Mouse (Mus musculus): ENCODE measurements around the gene Iqck.

Gene Iqck

GRCm38 (mm10) chr7:118855171-118855876 is at the start of gene Iqck:
Gene Iqck, plus strand, starts transcription at chr7:118855752.
- peak; percentile 92 for DNase-seq (ENCODE audit: low read depth, low spot score)

- DNase-seq (ENCODE audit: low read depth, low spot score): no peak
Observed at GRCm38 (mm10) chr7:118806631-118807411, 48.7 kb upstream of the Iqck start.

GRCm38 (mm10) chr7:118807899-118808298 is 47.7 kb upstream of the Iqck start:
- no peak for DNase-seq (ENCODE audit: low read depth, low spot score)

GRCm38 (mm10) chr7:118811407-118812106 is 44.0 kb upstream of the Iqck start:
- DNase-seq (ENCODE audit: low read depth, low spot score): no peak

- no peak for DNase-seq (ENCODE audit: low read depth, low spot score)
Observed at GRCm38 (mm10) chr7:118813592-118813991, 42.0 kb upstream of the Iqck start.

- no peak for DNase-seq (ENCODE audit: low read depth, low spot score)
Observed at GRCm38 (mm10) chr7:118816275-118816674, 39.3 kb upstream of the Iqck start.

GRCm38 (mm10) chr7:118817741-118818140 is 37.8 kb upstream of the Iqck start:
- no peak for DNase-seq (ENCODE audit: low read depth, low spot score)

- no peak for DNase-seq (ENCODE audit: low read depth, low spot score)
Observed at GRCm38 (mm10) chr7:118819666-118820065, 35.9 kb upstream of the Iqck start.

- DNase-seq (ENCODE audit: low read depth, low spot score): no peak
Observed at GRCm38 (mm10) chr7:118821356-118821755, 34.2 kb upstream of the Iqck start.

GRCm38 (mm10) chr7:118821887-118822556 is 33.5 kb upstream of the Iqck start:
- DNase-seq (ENCODE audit: low read depth, low spot score): no peak

- no peak for DNase-seq (ENCODE audit: low read depth, low spot score)
Observed at GRCm38 (mm10) chr7:118824451-118824850, 31.1 kb upstream of the Iqck start.

GRCm38 (mm10) chr7:118827975-118828416 is 27.6 kb upstream of the Iqck start:
- no peak for DNase-seq (ENCODE audit: low read depth, low spot score)

GRCm38 (mm10) chr7:118837901-118838300 is 17.7 kb upstream of the Iqck start:
- DNase-seq (ENCODE audit: low read depth, low spot score): no peak

- no peak for DNase-seq (ENCODE audit: low read depth, low spot score)
Observed at GRCm38 (mm10) chr7:118841030-118841745, 14.4 kb upstream of the Iqck start.

GRCm38 (mm10) chr7:118841796-118842195 is 13.8 kb upstream of the Iqck start:
- DNase-seq (ENCODE audit: low read depth, low spot score): no peak

- no peak for DNase-seq (ENCODE audit: low read depth, low spot score)
Observed at GRCm38 (mm10) chr7:118842938-118843337, 12.6 kb upstream of the Iqck start.

GRCm38 (mm10) chr7:118845141-118845540 is 10.4 kb upstream of the Iqck start:
- DNase-seq (ENCODE audit: low read depth, low spot score): no peak

- no peak for DNase-seq (ENCODE audit: low read depth, low spot score)
Observed at GRCm38 (mm10) chr7:118846329-118846728, 9.2 kb upstream of the Iqck start.

GRCm38 (mm10) chr7:118848796-118849195 is 6.8 kb upstream of the Iqck start:
- no peak for DNase-seq (ENCODE audit: low read depth, low spot score)

- no peak for DNase-seq (ENCODE audit: low read depth, low spot score)
Observed at GRCm38 (mm10) chr7:118849543-118850250, 5.9 kb upstream of the Iqck start.

All from CD4-positive helper T cell, adult 2 months (primary cell).